ENCODE assay signal across 26 mouse cellular contexts in genomic region chr7:25699851-25700250, GRCm38 (mm10). TPM values are rescaled to one million over a fixed set of nuclear protein-coding genes. Genes with fewer than 3 reads are reported as not detected.
DNase-seq lines count a peak whose midpoint lies in the region; ATAC-seq and TF ChIP-seq lines count a peak whose summit lies in the region.
"Had no signal": no experiment of that assay in that cellular context is flagged by ENCODE, and none has a peak within 500 bp of the region (broad histone marks: within the 10 kb centered on the region; RNA-seq: fewer than 3 reads in every experiment).

No protein-coding gene starts in this region.

- in situ Hi-C loops in ES-E14 (cut with MboI; ENCODE audit: low sequenced_read_pairs in 2 of 2, unreplicated experiment in 2 of 2) = no loop called here

- no peak overlapping the region for H3K4me3 ChIP-seq in lung, postnatal 0 days (ENCODE audit: low read depth, low read length)
- H3K4me3 ChIP-seq in lung, adult 2 months (replicated peaks; ENCODE audit: extremely low read depth, low read depth, low read length) = no peak overlapping the region
- H3K4me3 ChIP-seq in ES-E14 (ENCODE audit: insufficient read depth in 1 of 2, low read depth in 1 of 2, low read length in 2 of 2, poor library complexity in 1 of 2, severe bottlenecking in 1 of 2) = no peak overlapping the region
- H3K4me3 ChIP-seq: embryonic facial prominence, embryonic 13.5 days; forebrain, embryonic 12.5 days; heart, embryonic 10.5 days; hindbrain, embryonic 12.5 days had no signal

- no peaks in the 10 kb centered on the region for H3K27me3 ChIP-seq in lung, postnatal 0 days (replicated peaks; ENCODE audit: insufficient read depth, low read length)

- no peak overlapping the region for H3K4me2 ChIP-seq in lung, postnatal 0 days (replicated peaks; ENCODE audit: low read depth, low read length)
- H3K4me2 ChIP-seq: embryonic facial prominence, embryonic 13.5 days; forebrain, embryonic 12.5 days; hindbrain, embryonic 12.5 days had no signal

- no peaks in the 10 kb centered on the region for H3K9me3 ChIP-seq in lung, postnatal 0 days (ENCODE audit: low read length)
- no peaks in the 10 kb centered on the region for H3K9me3 ChIP-seq in ES-E14 (ENCODE audit: control insufficient read depth, insufficient read depth, low read depth, low read length)
- H3K9me3 ChIP-seq: heart, embryonic 10.5 days had no signal

- 63% methylated on average over 13 of the region's 13 CpGs for WGBS in lung, postnatal 0 days
- whole genome bisulfite sequencing in lung, adult 2 months = 69% methylated on average over 13 of the region's 13 CpGs

- DNase-seq in heart, adult 11 months = peak; percentile 86
- no peak for DNase-seq in heart, adult 18-20 months
- DNase-seq in lung, postnatal 0 days (ENCODE audit: low spot score) = no peak
- no peak for DNase-seq in lung, adult 2 months
- DNase-seq in ES-E14 (ENCODE audit: low read depth, low spot score) = no peak
- no peak for DNase-seq in gastrocnemius, adult 8-10 months (ENCODE audit: low spot score in 2 of 2)
- no peak for DNase-seq in adipocyte (ENCODE audit: low spot score)
- DNase-seq: adrenal gland, adult 2 months; adrenal gland, postnatal 25 days; B cell, adult 2 months; cerebellum, adult 18-20 months; cerebellum, adult 9-11 months; cerebellum, postnatal 36 days; forebrain, postnatal 0 days; gastrocnemius, postnatal 25 days; heart, postnatal 10 days; heart, postnatal 4 days had no signal

- TF ChIP-seq POLR2A in lung, adult 2 months (IDR thresholded peaks at IDR 0.05; ENCODE audit: borderline replicate concordance, extremely low read depth, low read depth, low read length) = no peak

- no peak for ATAC-seq in lung, postnatal 0 days
- ATAC-seq: activated CD4-positive, CD25-positive, alpha-beta regulatory T cell, adult 4 months; CD4-positive, CD25-positive, alpha-beta regulatory T cell, adult 4 months; forebrain, postnatal 0 days; hindbrain, embryonic 16.5 days; inflammation-experienced regulatory T-cells, adult 6 months had no signal

- no peaks in the 10 kb centered on the region for H3K4me1 ChIP-seq in lung, postnatal 0 days (ENCODE audit: insufficient read depth, low read depth, low read length)
- H3K4me1 ChIP-seq in lung, adult 2 months (ENCODE audit: control insufficient read depth, insufficient read depth, low read length) = no peaks in the 10 kb centered on the region
- H3K4me1 ChIP-seq in ES-E14 (ENCODE audit: control insufficient read depth in 2 of 2, insufficient read depth in 2 of 2, low read length in 2 of 2, poor library complexity in 1 of 2) = peaks cover 0 to 1% of the 10 kb centered on the region in 2 experiments; a peak in 1 of 4 replicates

- TF ChIP-seq CTCF in lung, postnatal 0 days (IDR thresholded peaks at IDR 0.05) = peak; percentile 17; the same call in 1 of the 2 replicates
- no peak for TF ChIP-seq CTCF in lung, adult 2 months (IDR thresholded peaks at IDR 0.05; ENCODE audit: insufficient read depth, low read length)

- peaks cover 19% of the 10 kb centered on the region; the same call in 1 of the 2 replicates for H3K36me3 ChIP-seq in lung, postnatal 0 days (ENCODE audit: insufficient read depth, low read length)
- no peaks in the 10 kb centered on the region for H3K36me3 ChIP-seq in ES-E14 (ENCODE audit: control insufficient read depth, insufficient read depth, low read length, poor library complexity, severe bottlenecking)
- H3K36me3 ChIP-seq: forebrain, embryonic 12.5 days; hindbrain, embryonic 12.5 days had no signal

- TF ChIP-seq EP300 in lung, postnatal 0 days (IDR thresholded peaks at IDR 0.05) = no peak

- H3K9ac ChIP-seq in lung, postnatal 0 days (replicated peaks; ENCODE audit: low read depth) = no peak overlapping the region
- H3K9ac ChIP-seq in ES-E14 (ENCODE audit: insufficient read depth, low read depth, low read length, poor library complexity, severe bottlenecking) = no peak overlapping the region
- H3K9ac ChIP-seq: embryonic facial prominence, embryonic 13.5 days; forebrain, embryonic 12.5 days; forebrain, postnatal 0 days; hindbrain, embryonic 12.5 days had no signal

- no peak overlapping the region for H3K27ac ChIP-seq in lung, postnatal 0 days (ENCODE audit: low read length)
- no peak overlapping the region for H3K27ac ChIP-seq in ES-E14 (ENCODE audit: insufficient read depth, low read depth, low read length, poor library complexity, severe bottlenecking)
- H3K27ac ChIP-seq: embryonic facial prominence, embryonic 13.5 days; forebrain, embryonic 12.5 days; heart, embryonic 10.5 days; hindbrain, embryonic 12.5 days had no signal

TF ChIP-seq in ES-E14, 5 proteins besides CTCF, POLR2A, EP300 and RAD21:
- TF ChIP-seq CHD2 (IDR thresholded peaks at IDR 0.05; ENCODE audit: low read depth, low read length) (no peak), ZNF384 (IDR thresholded peaks at IDR 0.05; ENCODE audit: low read depth, low read length) (0 out of 2 replicates have a peak, but pooled peaks have one; percentile 29)

RNA-seq across cellular contexts. Expression of gene Tgfb1, which starts 13.0 kb away (rescaled TPM):
- 10 to 100 TPM; 21.8 to 23.6 TPM for total RNA-seq in heart, adult 18-20 months (2021)
- 6.6 and 9.0 TPM in 2 replicates for polyA plus RNA-seq in lung, postnatal 0 days (2015; fragmentation: Nextera tagmentation; extraction: Ambion mirVana)
- 68.3 and 71.1 TPM in 2 replicates for polyA plus RNA-seq in lung, adult 2 months (2012; rRNA removed)
- 6.3 and 7.1 TPM in 2 replicates for total RNA-seq in ES-E14 (2012; rRNA removed)
- total RNA-seq in gastrocnemius, adult 8-10 months (2022) = 1 to 10 TPM; 2.1 to 4.7 (median 3.9) TPM

RNA-seq across cellular contexts. Expression of gene Ccdc97, which starts 19.0 kb away (rescaled TPM):
- 10 to 100 TPM; 55.0 to 56.6 TPM for total RNA-seq in heart, adult 18-20 months (2021)
- polyA plus RNA-seq in lung, postnatal 0 days (2015; fragmentation: Nextera tagmentation; extraction: Ambion mirVana) = 9.8 and 12.1 TPM in 2 replicates
- polyA plus RNA-seq in lung, adult 2 months (2012; rRNA removed) = 60.0 and 69.2 TPM in 2 replicates
- 20.3 and 21.7 TPM in 2 replicates for total RNA-seq in ES-E14 (2012; rRNA removed)
- total RNA-seq in gastrocnemius, adult 8-10 months (2022) = 10 to 100 TPM; 42.1 to 47.9 (median 46.9) TPM

RNA-seq across cellular contexts. Expression of gene B9d2, which starts 19.3 kb away (rescaled TPM):
- total RNA-seq in heart, adult 18-20 months (2021) = 10 to 100 TPM; 10.2 TPM
- polyA plus RNA-seq in lung, postnatal 0 days (2015; fragmentation: Nextera tagmentation; extraction: Ambion mirVana) = 28.6 and 28.8 TPM in 2 replicates
- 51.7 and 53.4 TPM in 2 replicates for polyA plus RNA-seq in lung, adult 2 months (2012; rRNA removed)
- total RNA-seq in ES-E14 (2012; rRNA removed) = 4.1 and 5.5 TPM in 2 replicates
- total RNA-seq in gastrocnemius, adult 8-10 months (2022) = 10 to 100 TPM in 1 of 4 experiments, 1 to 10 TPM in 3; 6.6 to 10.6 (median 6.8) TPM

RNA-seq across cellular contexts. Expression of gene Tmem91, which starts 24.9 kb away (rescaled TPM):
- total RNA-seq in heart, adult 18-20 months (2021) = under 1 TPM in 1 of 2 experiments, not detected in 1; 0.22 TPM
- polyA plus RNA-seq in lung, postnatal 0 days (2015; fragmentation: Nextera tagmentation; extraction: Ambion mirVana) = 1.2 and 2.0 TPM in 2 replicates
- 0.37 and 0.86 TPM in 2 replicates for polyA plus RNA-seq in lung, adult 2 months (2012; rRNA removed)
- 0.94 and 2.6 TPM in 2 replicates for total RNA-seq in ES-E14 (2012; rRNA removed)
- total RNA-seq in gastrocnemius, adult 8-10 months (2022) = not detected
- total RNA-seq: adrenal gland, postnatal 25 days; gastrocnemius, adult 18-20 months; gastrocnemius, postnatal 25 days; heart, postnatal 10 days had no signal

RNA-seq across cellular contexts. Expression of gene Exosc5, which starts 40.9 kb away (rescaled TPM):
- total RNA-seq in heart, adult 18-20 months (2021) = 10 to 100 TPM; 17.2 to 17.5 TPM
- 46.7 and 49.7 TPM in 2 replicates for polyA plus RNA-seq in lung, postnatal 0 days (2015; fragmentation: Nextera tagmentation; extraction: Ambion mirVana)
- polyA plus RNA-seq in lung, adult 2 months (2012; rRNA removed) = 53.1 and 60.8 TPM in 2 replicates
- 170 and 182 TPM in 2 replicates for total RNA-seq in ES-E14 (2012; rRNA removed)
- 10 to 100 TPM; 24.3 to 32.8 (median 27.2) TPM for total RNA-seq in gastrocnemius, adult 8-10 months (2022)
